ENCODE assay signal across 8 mouse cellular contexts in genomic region chr10:50657352-50657751, GRCm38 (mm10).
DNase-seq lines count a peak whose midpoint lies in the region; ATAC-seq and TF ChIP-seq lines count a peak whose summit lies in the region.

No protein-coding gene starts in this region.

- H3K4me2 ChIP-seq in hindbrain, embryonic 16.5 days (ENCODE audit: low read length) = no peak overlapping the region
- H3K4me2 ChIP-seq in midbrain, embryonic 16.5 days (ENCODE audit: low read length) = no peak overlapping the region

- no peaks in the 10 kb centered on the region for H3K9me3 ChIP-seq in hindbrain, embryonic 16.5 days (ENCODE audit: control insufficient read depth, low read length)
- H3K9me3 ChIP-seq in midbrain, embryonic 16.5 days (replicated peaks; ENCODE audit: control insufficient read depth, low read length, poor library complexity, severe bottlenecking) = no peaks in the 10 kb centered on the region

- no peak for TF ChIP-seq EP300 in heart, adult 2 months (IDR thresholded peaks at IDR 0.05; ENCODE audit: insufficient read depth, low read depth, low read length)

- intact Hi-C loops in heart, adult 2 months (cut with DNase I) = no loop called here
- intact Hi-C loops in heart, postnatal 36 days (cut with DNase I) = no loop called here

- peak; percentile 76 for TF ChIP-seq CTCF in heart, adult 2 months (IDR thresholded peaks at IDR 0.05)

- H3K4me3 ChIP-seq in heart, adult 2 months = no peak overlapping the region
- no peak overlapping the region for H3K4me3 ChIP-seq in hindbrain, embryonic 16.5 days (ENCODE audit: low read length)
- H3K4me3 ChIP-seq in midbrain, embryonic 16.5 days (ENCODE audit: low read depth, low read length) = no peak overlapping the region

- no peak for DNase-seq in heart, adult 2 months
- no peak for DNase-seq in heart, postnatal 36 days
- DNase-seq in CD4-positive helper T cell, adult 2 months (ENCODE audit: low read depth, low spot score) = peak; percentile 4
- peak; percentile 24 for DNase-seq in c-Kit-positive CD71-negative TER-119-negative erythroid progenitor cells, embryonic 14.5 days (ENCODE audit: low read depth)
- DNase-seq in urinary bladder, postnatal 10 days (ENCODE audit: low spot score) = no peak
- no peak for DNase-seq in gastrocnemius, postnatal 10 days

- no peak overlapping the region for H3K27ac ChIP-seq in heart, adult 2 months
- no peak overlapping the region for H3K27ac ChIP-seq in hindbrain, embryonic 16.5 days (ENCODE audit: low read depth, low read length)
- no peak overlapping the region for H3K27ac ChIP-seq in midbrain, embryonic 16.5 days (ENCODE audit: low read length)

- H3K36me3 ChIP-seq in heart, adult 2 months (ENCODE audit: control insufficient read depth, insufficient read depth, low read length) = no peaks in the 10 kb centered on the region
- no peaks in the 10 kb centered on the region for H3K36me3 ChIP-seq in hindbrain, embryonic 16.5 days (ENCODE audit: control insufficient read depth, insufficient read depth, low read length)
- H3K36me3 ChIP-seq in midbrain, embryonic 16.5 days (ENCODE audit: control insufficient read depth, insufficient read depth, low read length) = no peaks in the 10 kb centered on the region

- no peak for TF ChIP-seq POLR2A in heart, adult 2 months (IDR thresholded peaks at IDR 0.05; ENCODE audit: insufficient read depth, low read depth, low read length)

- no peak overlapping the region for H3K9ac ChIP-seq in heart, adult 2 months (ENCODE audit: low read depth, low read length)
- no peak overlapping the region for H3K9ac ChIP-seq in hindbrain, embryonic 16.5 days (ENCODE audit: low read depth, low read length)
- H3K9ac ChIP-seq in midbrain, embryonic 16.5 days (ENCODE audit: low read depth, low read length) = no peak overlapping the region

- peak; percentile 90 for ATAC-seq in hindbrain, embryonic 16.5 days
- ATAC-seq in midbrain, embryonic 16.5 days = peak; percentile 62; the same call in 1 of the 2 replicates

- WGBS in heart, adult 2 months = 25% methylated on average over 1 of the region's 1 CpGs
- 41% methylated on average over 1 of the region's 1 CpGs for WGBS in hindbrain, embryonic 16.5 days
- 43% methylated on average over 1 of the region's 1 CpGs for WGBS in midbrain, embryonic 16.5 days

- H3K4me1 ChIP-seq in heart, adult 2 months (ENCODE audit: control insufficient read depth, insufficient read depth, low read length) = no peaks in the 10 kb centered on the region
- H3K4me1 ChIP-seq in hindbrain, embryonic 16.5 days (ENCODE audit: control insufficient read depth, insufficient read depth, low read depth, low read length) = no peaks in the 10 kb centered on the region
- no peaks in the 10 kb centered on the region for H3K4me1 ChIP-seq in midbrain, embryonic 16.5 days (ENCODE audit: control insufficient read depth, insufficient read depth, low read length)

- H3K79me2 ChIP-seq in heart, adult 2 months (replicated peaks; ENCODE audit: control insufficient read depth, insufficient read depth, low read length) = no peaks in the 10 kb centered on the region

- no peaks in the 10 kb centered on the region for H3K27me3 ChIP-seq in heart, adult 2 months (ENCODE audit: control insufficient read depth, insufficient read depth, low read length)
- no peaks in the 10 kb centered on the region for H3K27me3 ChIP-seq in hindbrain, embryonic 16.5 days (replicated peaks; ENCODE audit: control insufficient read depth, insufficient read depth, low read length)
- no peaks in the 10 kb centered on the region for H3K27me3 ChIP-seq in midbrain, embryonic 16.5 days (ENCODE audit: control insufficient read depth, insufficient read depth, low read depth, low read length)

Comparison
In these comparisons a context has a peak if more than half of its experiments do, and no peak if none do; other contexts are left out.
1. DNase-seq: peak in CD4-positive helper T cell, adult 2 months (single experiment) and c-Kit-positive CD71-negative TER-119-negative erythroid progenitor cells, embryonic 14.5 days (single experiment); none in heart, adult 2 months (0 of 2), heart, postnatal 36 days (0 of 2), urinary bladder, postnatal 10 days (single experiment) and gastrocnemius, postnatal 10 days (single experiment).